In the genomic region with DNA sequence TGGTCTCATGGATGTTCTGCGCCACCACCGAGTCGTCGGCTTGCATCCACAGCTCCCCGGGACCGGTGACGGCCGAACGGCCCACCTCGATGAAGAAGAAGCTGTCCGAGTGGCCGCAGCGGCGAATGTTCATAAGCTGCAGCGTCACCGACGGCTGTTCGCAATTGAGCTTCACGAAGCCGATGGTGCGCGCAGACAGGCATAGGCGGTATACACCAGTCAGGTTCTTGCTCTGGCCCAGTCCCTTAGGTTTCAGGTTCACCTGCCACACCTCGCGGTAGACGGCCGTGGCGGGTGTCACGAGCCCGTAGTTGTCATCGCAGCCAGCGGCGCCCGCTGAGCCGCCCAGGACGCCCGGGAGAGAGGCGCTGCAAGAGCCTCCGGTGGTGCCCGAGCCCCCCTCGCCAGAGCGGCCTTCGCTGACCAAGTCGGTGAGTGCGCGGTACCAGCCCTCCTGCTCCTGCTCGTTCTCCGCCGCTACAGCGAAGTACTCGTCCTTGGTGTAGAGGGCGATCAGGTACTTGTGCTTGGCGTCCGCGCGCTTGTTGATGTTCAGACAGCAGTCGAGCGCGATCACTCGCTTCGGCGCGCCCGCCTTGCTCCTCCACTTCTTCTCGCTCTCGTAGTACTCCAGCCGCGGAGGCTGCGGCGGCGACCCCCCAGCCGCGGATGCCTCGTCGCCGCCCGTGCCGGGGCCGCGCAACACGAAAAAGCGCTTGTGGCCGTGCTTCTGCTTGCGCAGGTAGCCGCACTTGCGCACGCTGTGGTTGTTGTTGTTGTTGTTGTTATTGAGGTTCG, we compare ENCODE assay signal across 8 mouse cellular contexts. TPM values are rescaled to one million over a fixed set of nuclear protein-coding genes. Genes with fewer than 3 reads are reported as not detected.
DNase-seq lines count a peak whose midpoint lies in the region; ATAC-seq and TF ChIP-seq lines count a peak whose summit lies in the region.

No protein-coding gene starts in this region.

- peak overlapping the region; percentile 94 for H3K27ac ChIP-seq in cortical plate, adult 2 months (ENCODE audit: insufficient read depth, low read length)
- peak overlapping the region; percentile 98 for H3K27ac ChIP-seq in intestine, postnatal 0 days (ENCODE audit: low read depth, low read length)
- H3K27ac ChIP-seq in liver, embryonic 11.5 days (ENCODE audit: low read depth, low read length): peak overlapping the region; percentile 97
- H3K27ac ChIP-seq in neural tube, embryonic 12.5 days: peak overlapping the region; percentile 91

- no peak for TF ChIP-seq POLR2A in cortical plate, adult 2 months (IDR thresholded peaks at IDR 0.05; ENCODE audit: extremely low read depth, insufficient read depth, low read length)

- under 1% methylated on average over 88 of the region's 88 CpGs for WGBS in intestine, postnatal 0 days
- WGBS in liver, embryonic 11.5 days: under 1% methylated on average over 82 of the region's 88 CpGs
- whole genome bisulfite sequencing in neural tube, embryonic 12.5 days: under 1% methylated on average over 88 of the region's 88 CpGs

- peak overlapping the region; percentile 96 for H3K4me2 ChIP-seq in intestine, postnatal 0 days (replicated peaks; ENCODE audit: low read depth)
- peak overlapping the region; percentile 84 for H3K4me2 ChIP-seq in liver, embryonic 11.5 days
- peak overlapping the region; percentile 81 for H3K4me2 ChIP-seq in neural tube, embryonic 12.5 days (replicated peaks)

- DNase-seq in B cell, adult 2 months: peak; percentile 70 to 75
- peak; percentile 43 for DNase-seq in WW6 (ENCODE audit: low read depth, low spot score)
- DNase-seq in gastrocnemius, postnatal 10 days: peak; percentile 53
- DNase-seq in liver, embryonic 11.5 days (ENCODE audit: low spot score): peak; percentile 79
- peak; percentile 44 to 47 for DNase-seq in thymus, adult 18-20 months

- no peak for ATAC-seq in intestine, postnatal 0 days
- no peak for ATAC-seq in liver, embryonic 11.5 days (replicated peaks; ENCODE audit: low FRiP score)
- 0 out of 2 replicates have a peak, but pooled peaks have one; percentile 0 for ATAC-seq in neural tube, embryonic 12.5 days (ENCODE audit: low FRiP score, low read depth)

- H3K4me1 ChIP-seq in cortical plate, adult 2 months (ENCODE audit: control insufficient read depth, insufficient read depth, low read length): peaks cover 3% of the 10 kb centered on the region; the same call in 1 of the 2 replicates
- peaks cover 10% of the 10 kb centered on the region for H3K4me1 ChIP-seq in intestine, postnatal 0 days (replicated peaks; ENCODE audit: control insufficient read depth, insufficient read depth, low read length)
- peaks cover 42% of the 10 kb centered on the region for H3K4me1 ChIP-seq in liver, embryonic 11.5 days (replicated peaks; ENCODE audit: control insufficient read depth, insufficient read depth, low read length)
- peaks cover 55% of the 10 kb centered on the region for H3K4me1 ChIP-seq in neural tube, embryonic 12.5 days

- peak overlapping the region; percentile 50 for H3K4me3 ChIP-seq in cortical plate, adult 2 months (ENCODE audit: insufficient read depth, low read length)
- peak overlapping the region; percentile 89 for H3K4me3 ChIP-seq in intestine, postnatal 0 days (ENCODE audit: low read depth, low read length)
- peak overlapping the region; percentile 85 for H3K4me3 ChIP-seq in liver, embryonic 11.5 days (ENCODE audit: low read depth, low read length)
- H3K4me3 ChIP-seq in neural tube, embryonic 12.5 days: peak overlapping the region; percentile 88

- peaks cover 24% of the 10 kb centered on the region for H3K36me3 ChIP-seq in intestine, postnatal 0 days (ENCODE audit: control insufficient read depth, insufficient read depth)
- peaks cover 5% of the 10 kb centered on the region; the same call in 1 of the 2 replicates for H3K36me3 ChIP-seq in liver, embryonic 11.5 days (ENCODE audit: control insufficient read depth, insufficient read depth, low read length)
- H3K36me3 ChIP-seq in neural tube, embryonic 12.5 days: peaks cover 4% of the 10 kb centered on the region; the same call in 1 of the 2 replicates

- H3K9me3 ChIP-seq in intestine, postnatal 0 days (ENCODE audit: control insufficient read depth): no peaks in the 10 kb centered on the region
- H3K9me3 ChIP-seq in liver, embryonic 11.5 days (ENCODE audit: control insufficient read depth, low read length): no peaks in the 10 kb centered on the region
- no peaks in the 10 kb centered on the region for H3K9me3 ChIP-seq in neural tube, embryonic 12.5 days

- H3K9ac ChIP-seq in intestine, postnatal 0 days (ENCODE audit: low read depth, low read length): peak overlapping the region; percentile 95
- H3K9ac ChIP-seq in liver, embryonic 11.5 days (ENCODE audit: low read depth, low read length): peak overlapping the region; percentile 92
- peak overlapping the region; percentile 89 for H3K9ac ChIP-seq in neural tube, embryonic 12.5 days

- TF ChIP-seq CTCF in cortical plate, adult 2 months (IDR thresholded peaks at IDR 0.05; ENCODE audit: extremely low read depth, insufficient read depth, low read length): no peak
- no peak for TF ChIP-seq CTCF in intestine, postnatal 0 days (IDR thresholded peaks at IDR 0.05; ENCODE audit: low read depth)

- no peaks in the 10 kb centered on the region for H3K27me3 ChIP-seq in intestine, postnatal 0 days (replicated peaks; ENCODE audit: control insufficient read depth, insufficient read depth, low read length)
- peaks cover 2% of the 10 kb centered on the region; the same call in 1 of the 2 replicates for H3K27me3 ChIP-seq in liver, embryonic 11.5 days (replicated peaks; ENCODE audit: control insufficient read depth, insufficient read depth, low read length)
- no peaks in the 10 kb centered on the region for H3K27me3 ChIP-seq in neural tube, embryonic 12.5 days (replicated peaks)

RNA-seq across cellular contexts. Expression of a gene that starts 0.5 kb away (rescaled TPM):
- 15.6 and 18.0 TPM in 2 replicates for polyA plus RNA-seq in cortical plate, adult 2 months (2012; rRNA removed)
- 10 to 100 TPM; 10.1 to 10.4 TPM for total RNA-seq in gastrocnemius, postnatal 10 days (2021)
- 6.0 and 7.7 TPM in 2 replicates for polyA plus RNA-seq in intestine, postnatal 0 days (2015; fragmentation: Nextera tagmentation; extraction: Ambion mirVana)
- polyA plus RNA-seq in liver, embryonic 11.5 days (2014; fragmentation: Nextera tagmentation; extraction: Ambion mirVana): 8.3 and 8.9 TPM in 2 replicates
- polyA plus RNA-seq in neural tube, embryonic 12.5 days (2016; fragmentation: Nextera tagmentation; extraction: Ambion mirVana): 8.3 and 9.5 TPM in 2 replicates
